Mouse (Mus musculus): ENCODE results near the gene Adam19. TPM values are rescaled to one million over a fixed set of nuclear protein-coding genes. Genes with fewer than 3 reads are reported as not detected.

Gene Adam19
- polyA plus RNA-seq, 1 experiment: 8.6 TPM

DNA sequence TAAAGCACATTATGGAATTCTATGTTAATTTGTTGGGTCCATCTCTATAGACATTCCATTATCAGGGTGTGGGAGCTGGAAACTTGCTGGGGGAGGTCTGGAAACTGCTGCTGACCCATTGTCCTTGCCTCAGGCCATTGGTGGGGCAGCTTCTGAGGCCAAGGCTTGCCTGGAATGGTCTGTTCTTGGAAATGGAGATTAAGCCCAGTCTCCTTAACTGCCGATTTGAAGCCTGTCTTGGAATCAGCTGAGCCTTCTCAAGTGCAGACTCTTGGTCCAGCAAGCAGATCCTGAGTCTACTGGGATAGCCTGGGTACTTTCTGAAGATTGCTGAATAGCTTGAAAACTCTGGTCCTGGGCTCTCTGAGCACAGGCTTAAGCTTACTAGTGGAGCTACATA is 51.3 kb downstream of the Adam19 start:
- DNase-seq (ENCODE audit: low read depth): no peak

DNA sequence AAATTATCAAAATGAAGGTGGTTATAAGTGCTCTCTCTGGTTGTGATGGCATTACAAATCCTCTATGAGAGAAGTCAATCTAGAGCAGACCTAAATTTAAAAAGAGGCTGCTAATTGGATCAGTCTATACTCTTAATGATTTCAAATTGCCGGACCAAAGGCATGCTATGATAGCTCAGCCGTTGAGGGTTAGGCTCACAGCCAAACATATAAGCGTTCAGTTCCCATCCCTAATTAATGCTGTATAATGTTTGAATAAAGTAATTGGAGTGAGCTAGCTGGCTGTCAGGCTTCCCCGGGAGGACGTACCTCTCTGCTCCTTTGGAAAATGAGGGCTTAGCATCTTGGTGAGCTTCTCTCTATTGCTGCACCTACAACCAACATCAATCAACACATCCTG is 53.4 kb downstream of the Adam19 start:
- no peak for DNase-seq (ENCODE audit: low read depth)

DNA sequence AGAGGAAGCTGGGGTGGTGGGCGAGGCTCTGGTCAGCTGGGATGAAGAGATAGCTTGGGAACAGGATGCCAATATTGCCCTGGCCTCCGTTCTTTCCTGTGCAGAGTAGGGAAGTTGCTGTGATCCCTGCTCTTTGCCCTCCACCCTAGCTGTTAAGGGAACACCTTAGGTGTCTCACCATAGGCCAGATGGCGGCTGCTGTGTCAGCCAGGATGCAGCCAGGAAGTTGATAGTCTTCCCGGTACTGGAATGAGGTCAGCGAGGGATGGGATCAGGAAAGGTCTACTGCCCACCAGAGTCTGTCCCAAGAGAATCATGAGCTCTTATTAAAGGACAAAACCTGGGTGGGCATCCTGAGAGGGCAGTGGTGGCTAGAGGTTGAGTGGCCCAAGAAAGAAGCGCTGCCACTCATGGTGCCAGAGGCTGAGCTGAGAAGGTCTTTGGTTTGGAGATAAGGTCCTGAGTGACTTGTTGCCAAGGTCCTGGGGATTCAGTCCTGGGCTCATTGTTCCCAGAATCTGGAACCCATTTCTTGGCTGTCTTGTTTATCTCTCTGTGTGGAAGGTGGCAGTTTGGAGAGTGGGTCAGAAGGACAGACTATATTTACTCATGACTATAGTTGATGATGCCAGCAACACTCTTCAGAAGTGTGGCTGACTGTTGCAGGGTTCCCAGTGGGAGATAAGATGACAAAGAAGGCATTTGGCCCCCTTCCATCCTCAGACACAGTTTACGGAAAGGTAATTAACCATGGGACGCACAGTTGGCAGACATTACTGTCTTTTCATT is 54.6 kb downstream of the Adam19 start:
- DNase-seq (ENCODE audit: low read depth): no peak

DNA sequence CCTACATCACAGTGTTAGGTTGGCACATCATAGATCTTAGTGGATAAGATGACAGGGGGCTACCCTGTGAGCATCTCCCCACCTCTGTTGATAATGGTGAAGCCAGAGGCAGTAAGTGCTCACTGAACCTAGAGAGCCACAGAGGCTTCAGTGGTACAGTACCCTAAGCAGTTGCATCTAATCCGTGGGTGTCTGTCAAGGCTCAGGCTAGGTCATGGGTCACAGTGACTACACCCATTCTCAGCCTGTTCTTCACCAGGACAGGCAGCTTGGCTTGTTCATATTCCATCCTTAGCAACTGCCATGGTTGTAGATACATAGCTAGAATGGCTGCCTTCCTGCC is 55.1 kb downstream of the Adam19 start:
- no peak for DNase-seq (ENCODE audit: low read depth)

DNA sequence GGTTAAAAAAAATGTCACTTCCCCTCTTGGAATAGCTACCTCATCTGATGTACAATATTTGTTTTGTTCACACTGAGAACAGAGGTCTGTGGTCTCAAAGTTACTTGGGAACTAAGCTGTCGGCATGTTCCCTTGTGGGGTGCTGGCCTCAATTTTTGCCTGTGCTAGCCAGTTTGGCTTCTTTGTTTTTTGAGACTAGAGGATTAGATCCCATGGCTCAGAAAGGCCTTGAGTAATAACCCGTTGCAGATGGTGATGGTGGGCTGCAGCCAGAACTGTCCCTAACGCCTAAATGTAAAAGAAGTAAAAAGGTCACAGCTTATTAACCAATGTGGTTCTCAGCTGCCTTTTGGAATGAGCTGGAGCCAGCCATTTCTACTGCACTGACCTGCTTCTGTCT is 57.4 kb downstream of the Adam19 start:
- DNase-seq (ENCODE audit: low read depth): no peak

DNA sequence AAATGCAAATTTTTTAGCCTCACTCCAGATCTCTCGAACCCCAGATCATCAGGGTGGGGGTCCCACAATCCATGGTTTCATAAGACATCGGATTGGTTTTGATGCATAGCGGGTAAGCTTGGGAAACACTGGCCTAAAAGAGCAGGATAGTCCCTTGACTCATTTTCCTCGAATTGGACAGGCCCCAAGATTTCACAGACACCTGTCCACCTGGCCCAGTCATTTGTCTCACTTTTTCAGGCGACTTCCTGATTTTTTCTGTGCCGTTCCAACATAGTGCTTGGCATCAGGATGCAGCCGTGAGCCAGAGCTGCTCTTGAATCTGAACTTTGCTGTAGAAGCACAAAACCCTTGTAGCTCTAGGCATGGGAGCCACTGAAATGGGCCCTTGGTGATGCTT is 58.4 kb downstream of the Adam19 start:
- DNase-seq (ENCODE audit: low read depth): no peak

DNA sequence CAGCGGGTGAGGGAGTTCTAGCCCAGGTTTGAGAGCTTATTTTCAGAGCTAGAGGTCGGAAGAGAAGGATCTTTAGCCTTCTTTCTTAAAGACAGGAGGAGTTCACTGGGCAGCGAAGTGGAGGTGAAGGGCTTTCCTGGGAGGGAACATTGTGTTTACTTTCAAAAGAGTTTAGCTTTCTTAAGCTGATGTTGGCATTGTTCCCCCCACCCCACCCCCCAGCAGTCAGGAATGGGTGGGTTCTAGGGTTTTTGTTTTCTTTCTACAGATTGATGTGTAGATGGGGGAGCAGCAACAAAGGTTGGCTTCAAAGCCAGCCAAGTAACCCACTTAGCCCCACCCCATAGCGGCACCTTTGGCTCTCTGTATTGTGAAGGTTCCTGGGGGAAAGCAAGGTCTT is 59.2 kb downstream of the Adam19 start:
- DNase-seq (ENCODE audit: low read depth): no peak

GRCm38 (mm10) chr11:46115411-46116173 is 59.8 kb downstream of the Adam19 start:
- no peak for DNase-seq (ENCODE audit: low read depth)

DNA sequence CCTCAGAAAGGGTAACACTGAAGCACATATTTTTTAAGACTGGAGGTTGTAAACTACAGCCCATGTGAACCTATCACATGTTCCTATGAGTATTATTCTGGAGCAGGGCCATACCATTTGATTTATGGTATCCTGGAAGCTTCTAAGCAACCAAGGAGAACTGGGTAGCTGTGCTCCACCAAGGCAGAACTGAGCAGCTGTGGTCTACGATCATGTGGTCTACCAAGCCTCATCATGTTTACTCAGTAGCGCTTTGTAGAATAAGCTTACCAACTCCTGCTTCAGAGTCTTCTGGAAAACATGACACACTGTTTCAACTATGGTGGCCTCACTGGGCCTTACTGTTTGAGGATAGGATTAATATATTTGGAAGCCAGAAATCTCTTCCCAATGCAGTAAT is 60.7 kb downstream of the Adam19 start:
- no peak for DNase-seq (ENCODE audit: low read depth)

DNA sequence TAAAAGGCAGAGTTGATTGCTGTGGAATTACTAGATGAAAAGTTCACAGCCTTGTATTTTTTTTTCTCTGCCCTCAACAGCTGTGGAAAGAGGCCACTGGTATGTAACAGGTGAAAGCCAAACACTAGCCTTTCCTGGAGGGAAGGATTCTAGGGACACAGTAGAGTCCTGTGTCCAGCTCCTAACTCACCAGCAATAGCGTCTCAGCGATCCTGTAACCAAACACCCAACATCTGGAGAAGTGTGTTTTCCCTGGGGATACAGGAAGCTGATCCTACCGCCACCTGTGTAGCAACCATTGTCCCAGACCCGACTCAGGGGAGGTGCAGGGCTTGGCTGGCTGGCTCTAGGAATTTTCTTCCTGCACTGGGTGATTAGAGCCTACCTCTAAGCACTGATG is 63.8 kb downstream of the Adam19 start:
- no peak for DNase-seq (ENCODE audit: low read depth)

- DNase-seq (ENCODE audit: low read depth): no peak
Observed at GRCm38 (mm10) chr11:46120084-46120483, 64.3 kb downstream of the Adam19 start.

GRCm38 (mm10) chr11:46121666-46122065 is 65.9 kb downstream of the Adam19 start:
- no peak for DNase-seq (ENCODE audit: low read depth)

- DNase-seq (ENCODE audit: low read depth): no peak
Observed at GRCm38 (mm10) chr11:46122875-46123274, 67.1 kb downstream of the Adam19 start.

GRCm38 (mm10) chr11:46123328-46123866 is 67.6 kb downstream of the Adam19 start:
- peak; percentile 64 for DNase-seq (ENCODE audit: low read depth)

- no peak for DNase-seq (ENCODE audit: low read depth)
Observed at GRCm38 (mm10) chr11:46125093-46125834, 69.5 kb downstream of the Adam19 start.

GRCm38 (mm10) chr11:46125835-46126229 is 70.0 kb downstream of the Adam19 start:
- no peak for DNase-seq (ENCODE audit: low read depth)

- no peak for DNase-seq (ENCODE audit: low read depth)
Observed at GRCm38 (mm10) chr11:46126317-46126716, 70.5 kb downstream of the Adam19 start.

- DNase-seq (ENCODE audit: low read depth): no peak
Observed at GRCm38 (mm10) chr11:46126827-46127410, 71.1 kb downstream of the Adam19 start.

DNA sequence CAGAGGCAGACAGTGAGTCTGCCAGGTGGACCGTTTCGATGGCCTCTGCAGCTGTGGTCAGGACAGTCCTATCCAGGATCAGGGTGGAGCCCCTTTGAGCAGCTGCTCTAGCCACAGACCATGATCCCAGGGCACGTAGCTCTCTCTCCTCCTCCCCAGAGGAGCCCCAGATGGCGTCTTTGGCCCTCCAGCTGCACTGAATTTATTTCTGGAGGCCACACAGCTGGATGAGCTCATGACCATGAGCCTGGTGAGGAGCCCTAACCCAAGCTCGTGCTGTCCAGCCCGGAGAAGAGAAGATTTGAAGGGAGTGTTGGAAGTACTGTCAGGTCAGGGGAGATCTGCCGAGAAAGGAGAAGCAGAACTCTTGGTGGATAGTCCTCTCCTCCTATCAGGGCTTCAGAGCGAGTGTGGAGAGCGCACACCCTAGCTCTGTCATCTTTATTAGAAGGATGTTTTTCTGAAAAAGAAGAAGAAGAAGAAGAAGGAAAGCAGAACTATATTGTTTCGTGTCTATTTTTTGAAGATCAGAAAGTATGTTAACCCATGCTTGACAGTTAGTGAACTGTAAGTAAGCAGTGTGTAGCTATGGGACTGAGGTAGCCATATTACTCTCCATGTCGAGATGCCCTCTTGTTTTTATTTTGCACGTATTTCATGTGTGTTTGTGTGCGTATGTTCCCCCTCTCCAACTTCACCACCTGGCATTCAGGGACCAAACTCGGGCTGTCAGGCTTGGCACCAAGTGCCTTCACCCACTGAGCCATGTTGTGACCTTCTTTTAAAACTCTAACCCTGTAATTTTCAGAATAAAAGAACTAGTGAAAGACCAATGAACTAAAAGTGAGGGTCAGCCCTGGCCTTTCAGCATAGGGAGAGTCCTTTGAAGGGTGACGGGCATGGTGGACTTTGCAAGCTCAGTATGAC is 72.1 kb downstream of the Adam19 start:
- no peak for DNase-seq (ENCODE audit: low read depth)

- DNase-seq (ENCODE audit: low read depth): no peak
Observed at GRCm38 (mm10) chr11:46128548-46128945, 72.8 kb downstream of the Adam19 start.

All from gonadal fat pad, adult 2 months (tissue).